Mouse (Mus musculus): ENCODE results near the gene Zfp804a. TPM values are rescaled to one million over a fixed set of nuclear protein-coding genes. Genes with fewer than 3 reads are reported as not detected.

Zfp804a gene
- total RNA-seq, 4 experiments from 2014 or later, result 18.2 to 24.8 (median 20.2) TPM

DNA sequence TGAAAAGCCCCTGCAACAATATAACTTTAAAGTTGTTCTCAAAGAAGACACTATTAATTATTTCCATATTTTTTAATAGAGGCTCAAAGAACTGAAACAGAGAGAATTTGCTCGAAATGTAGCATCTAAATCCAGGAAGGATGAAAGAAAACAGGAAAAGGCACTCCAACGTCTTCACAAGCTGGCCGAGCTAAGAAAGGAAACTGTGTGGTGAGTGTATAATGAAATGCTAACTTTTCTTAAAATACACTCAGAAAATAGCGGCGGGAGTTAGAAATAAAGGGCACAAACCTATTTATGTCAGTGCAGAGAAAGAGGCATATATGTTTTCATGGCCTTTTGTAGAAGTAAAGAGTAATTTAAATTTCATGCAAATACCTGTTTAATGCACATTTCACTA is 200.4 kb downstream of the Zfp804a start:
- DNase-seq (ENCODE audit: low spot score in 2 of 2), result no peak

DNA sequence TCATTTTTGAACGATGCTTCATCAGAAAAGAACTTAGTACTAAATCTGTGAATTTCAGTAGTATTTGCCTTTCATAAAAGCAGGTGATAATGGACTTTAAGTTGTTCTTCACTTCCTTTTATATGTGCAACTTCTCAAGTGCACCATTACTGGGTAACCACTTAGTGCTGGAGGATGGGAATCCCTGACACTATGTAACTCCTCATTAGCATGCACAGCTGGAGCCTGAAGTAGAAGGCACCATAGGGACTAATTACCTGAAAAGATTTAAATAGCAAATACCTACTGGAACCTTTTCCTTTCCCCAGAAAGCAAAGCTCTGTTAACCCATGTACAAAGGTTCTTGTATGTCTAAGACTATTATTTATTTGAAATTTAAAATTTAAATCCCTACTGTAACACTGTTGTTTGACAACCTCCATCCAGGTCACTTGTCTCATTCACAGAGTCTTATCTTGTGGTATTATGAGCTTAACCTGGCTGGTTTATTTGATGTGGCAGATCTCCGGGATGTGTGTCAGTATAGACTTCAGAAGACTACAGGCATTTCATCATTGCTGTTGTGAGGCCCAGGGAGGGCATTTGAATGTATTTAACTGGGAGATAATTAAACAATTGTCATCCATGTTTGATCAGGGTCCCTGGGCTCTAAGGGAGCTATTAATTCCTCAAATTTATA is 229.7 kb downstream of the Zfp804a start:
- DNase-seq (ENCODE audit: low spot score in 2 of 2), result no peak

DNA sequence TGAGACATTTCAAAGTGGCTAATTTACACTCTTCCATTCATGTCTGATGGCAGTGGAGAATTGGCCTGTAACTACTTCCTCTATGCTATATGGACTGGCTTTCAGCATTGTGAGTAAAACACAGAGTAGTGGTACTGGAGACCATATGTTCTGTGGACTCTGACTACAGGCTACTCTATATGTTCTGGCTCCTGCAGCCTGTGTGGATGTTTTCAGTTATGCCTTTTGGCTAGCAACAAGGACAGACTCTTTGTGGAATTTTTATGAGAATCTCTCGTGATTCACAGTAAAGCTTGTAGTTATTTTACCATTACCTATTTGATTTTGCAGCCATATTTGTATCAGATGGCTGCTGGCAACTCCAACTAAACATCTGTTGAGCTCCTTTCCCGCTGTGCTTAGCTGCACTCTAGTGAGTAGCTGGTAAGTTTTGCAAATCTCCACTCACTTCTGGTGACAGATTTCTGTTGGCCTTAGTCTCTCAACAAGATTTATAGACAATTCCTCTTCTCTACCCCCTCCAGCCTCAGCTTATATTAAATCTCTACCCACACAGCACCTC is 242.0 kb downstream of the Zfp804a start:
- no peak for DNase-seq (ENCODE audit: low spot score in 2 of 2)
